Mouse (Mus musculus): ENCODE results near the gene Icam2.
"Not testable (repeated sequence)": the region's sequence is repeated elsewhere in the genome, so short reads cannot be mapped to it uniquely, and the experiment has no call there.

Gene Icam2

DNA sequence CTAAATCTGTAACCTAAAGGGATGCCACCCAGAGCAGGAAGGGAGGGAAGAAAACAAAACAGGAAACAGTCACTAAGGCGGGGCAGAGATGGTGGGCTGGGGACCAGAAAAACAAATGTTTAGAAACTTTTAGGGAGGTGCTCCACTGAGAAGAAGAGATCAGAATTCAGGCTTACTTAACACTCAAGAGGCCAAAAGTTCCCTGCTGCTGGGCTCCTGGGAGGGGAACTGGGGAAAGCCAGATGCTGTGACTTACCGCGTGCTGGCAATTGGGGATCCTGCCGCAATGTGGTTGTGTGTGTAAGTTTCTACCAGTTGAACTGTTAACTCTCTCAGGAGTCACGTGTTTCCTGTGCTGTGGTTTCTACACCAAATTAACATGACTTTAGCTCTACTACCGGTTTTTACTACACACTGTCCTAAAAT lies at the start of gene Icam2:
TSS of gene Icam2 (minus strand) at position 285 of the 426 bp plus-strand sequence.
- DNase-seq (ENCODE audit: extremely low read depth, insufficient read length, low spot score) = no peak

DNA sequence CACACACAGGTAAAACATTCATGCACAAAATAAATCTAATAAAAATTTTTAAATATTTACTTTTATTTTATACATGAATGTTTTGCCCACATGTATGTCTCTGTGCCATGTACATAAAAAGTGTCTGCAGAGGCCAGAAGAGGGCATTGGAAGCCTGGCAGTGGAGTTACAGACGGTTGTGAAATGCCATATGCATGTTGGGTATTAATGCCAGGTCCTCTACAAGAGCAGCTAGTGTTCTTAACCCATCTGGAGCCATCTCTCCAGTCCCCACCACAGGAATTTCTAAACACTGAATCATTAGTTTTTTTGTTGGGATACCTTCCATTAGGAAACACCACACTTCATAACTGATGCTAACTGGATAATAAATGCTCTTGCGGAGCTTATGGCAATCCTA lies 49.7 kb upstream of the Icam2 start:
- peak; percentile 60 for DNase-seq (ENCODE audit: extremely low read depth, insufficient read length, low spot score)

DNA sequence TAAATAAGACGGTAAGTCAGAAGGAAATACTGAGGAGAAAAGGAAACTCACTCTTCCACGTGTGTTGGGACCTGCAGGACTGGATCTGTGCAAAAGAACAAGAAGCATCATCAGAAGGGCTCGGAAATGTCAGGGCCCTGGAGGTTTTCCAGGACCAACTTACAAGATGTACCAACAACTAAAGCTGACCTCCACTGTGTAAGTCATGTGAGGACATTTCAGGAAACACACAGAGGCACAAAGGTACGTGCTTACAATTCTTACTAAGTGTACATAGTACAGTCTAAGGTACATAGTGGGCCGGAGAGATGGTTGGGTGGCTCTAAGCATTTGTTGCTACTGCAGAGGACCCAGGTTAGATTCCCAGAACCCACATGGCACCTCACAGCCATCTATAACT lies 49.2 kb upstream of the Icam2 start:
- no peak for DNase-seq (ENCODE audit: extremely low read depth, insufficient read length, low spot score)

DNA sequence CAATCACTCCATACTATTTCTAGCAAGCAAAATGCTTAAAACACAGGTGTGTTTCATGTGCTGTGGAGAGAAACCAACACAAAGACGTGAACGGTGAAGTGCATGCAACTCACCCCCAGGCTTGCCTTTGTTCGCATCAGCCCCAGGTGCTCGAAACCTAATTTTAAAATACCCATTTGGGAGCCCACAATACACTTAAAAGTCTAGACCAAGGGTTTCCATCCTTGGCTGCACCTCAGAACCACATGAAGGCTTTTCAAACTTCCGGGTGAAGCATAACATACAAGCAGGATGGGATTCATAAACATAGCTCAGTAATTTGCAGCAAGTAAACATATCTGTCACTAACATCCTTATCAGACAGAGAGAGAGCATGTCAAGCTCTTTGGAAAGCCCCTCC lies 42.5 kb upstream of the Icam2 start:
- DNase-seq (ENCODE audit: extremely low read depth, insufficient read length, low spot score) = no peak

DNA sequence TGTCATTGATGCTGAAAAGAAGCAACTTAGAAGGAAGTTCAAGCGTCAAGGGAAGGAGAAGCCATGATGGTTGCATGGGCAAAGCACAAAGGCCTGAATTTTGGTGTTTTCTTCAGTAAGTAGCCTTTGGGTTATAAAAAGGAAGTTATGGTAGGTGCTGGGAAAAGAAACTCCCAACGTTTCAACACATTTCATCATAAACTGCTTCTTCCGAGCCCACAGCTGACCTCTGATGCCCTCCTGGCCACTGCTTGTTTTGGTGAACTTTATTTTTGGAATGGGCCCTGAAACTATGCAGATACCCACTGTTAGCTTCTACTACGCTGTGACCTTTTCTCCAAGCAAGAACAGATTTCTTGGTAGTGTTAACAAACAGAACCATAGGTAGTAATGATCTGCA lies 41.8 kb upstream of the Icam2 start:
- no peak for DNase-seq (ENCODE audit: extremely low read depth, insufficient read length, low spot score)

DNA sequence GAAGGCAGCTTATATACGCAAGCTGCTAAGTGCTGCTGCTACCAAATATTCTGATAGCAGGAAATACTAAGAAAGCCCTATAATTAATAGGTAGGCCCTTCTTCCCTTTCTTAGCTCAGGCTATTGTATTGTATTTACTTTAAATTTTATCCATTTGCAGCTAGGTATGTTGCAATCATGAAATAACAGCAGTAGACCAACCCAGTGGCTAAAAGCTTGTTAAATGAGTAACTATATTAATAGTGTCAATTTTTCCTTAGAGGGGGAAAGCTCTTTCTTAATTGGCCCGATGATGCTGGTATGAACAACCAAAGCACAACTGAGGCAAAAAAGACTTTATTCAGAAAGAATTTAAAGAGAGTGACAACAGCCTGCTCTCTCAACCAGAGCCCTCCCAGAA lies 40.7 kb upstream of the Icam2 start:
- DNase-seq (ENCODE audit: extremely low read depth, insufficient read length, low spot score) = no peak

DNA sequence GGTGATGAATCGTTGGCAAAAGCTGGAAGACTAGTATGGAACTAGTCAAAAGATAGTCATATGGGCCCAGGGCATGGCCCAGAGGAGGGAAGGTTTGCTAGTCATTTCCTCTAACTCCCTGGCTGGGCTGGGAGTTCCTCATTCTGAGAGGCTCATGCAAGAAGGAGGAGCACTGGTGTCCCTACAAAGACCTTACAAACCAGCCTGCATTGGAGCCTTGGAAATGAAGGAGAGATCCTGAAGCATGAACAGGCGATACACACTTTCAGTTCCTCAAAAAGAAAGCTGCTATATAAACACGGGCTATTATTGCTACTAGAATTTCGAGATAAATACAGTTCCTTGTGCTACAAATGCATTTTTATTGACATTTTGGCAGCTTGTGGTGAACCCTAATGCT lies 40.2 kb upstream of the Icam2 start:
- DNase-seq (ENCODE audit: extremely low read depth, insufficient read length, low spot score) = no peak

DNA sequence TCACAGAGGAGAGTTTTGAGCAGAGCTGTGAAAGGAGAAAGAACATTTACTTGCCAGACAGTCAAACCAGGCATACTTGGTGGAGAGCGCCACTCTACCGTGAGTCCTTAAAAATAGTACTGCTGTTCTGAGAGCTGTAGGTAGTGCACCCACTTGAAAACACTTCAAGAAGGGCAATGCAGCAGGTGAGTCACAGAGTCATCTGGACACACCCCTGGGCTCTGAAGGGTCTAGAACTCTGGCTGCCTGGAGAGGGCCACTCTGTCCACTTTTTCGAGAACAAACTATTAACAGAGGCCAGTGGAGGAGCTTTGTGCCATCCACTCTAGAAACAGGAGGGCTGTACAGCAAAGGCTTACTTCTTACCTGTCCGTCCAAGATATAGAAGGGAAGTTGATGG lies 38.6 kb upstream of the Icam2 start:
- DNase-seq (ENCODE audit: extremely low read depth, insufficient read length, low spot score) = no peak

DNA sequence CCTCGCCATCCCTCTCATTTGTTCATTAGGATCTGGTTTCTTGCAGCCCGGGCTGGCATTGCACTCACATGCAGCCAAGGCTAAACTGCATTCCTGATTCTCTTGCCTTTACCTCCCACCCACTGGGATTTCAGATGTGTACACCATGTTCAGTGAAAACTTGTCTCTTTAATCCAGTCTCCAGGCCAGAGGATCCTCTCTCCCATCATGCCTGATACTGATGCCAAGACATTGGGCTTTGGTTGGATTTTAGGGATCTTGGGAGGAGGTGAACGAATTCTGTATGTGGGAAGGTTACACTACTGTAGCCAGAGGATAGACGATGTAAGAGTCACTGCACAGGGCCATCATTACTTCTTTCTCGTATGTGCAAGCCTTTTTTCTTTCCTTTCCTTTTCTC lies 37.3 kb upstream of the Icam2 start:
- no peak for DNase-seq (ENCODE audit: extremely low read depth, insufficient read length, low spot score)

DNA sequence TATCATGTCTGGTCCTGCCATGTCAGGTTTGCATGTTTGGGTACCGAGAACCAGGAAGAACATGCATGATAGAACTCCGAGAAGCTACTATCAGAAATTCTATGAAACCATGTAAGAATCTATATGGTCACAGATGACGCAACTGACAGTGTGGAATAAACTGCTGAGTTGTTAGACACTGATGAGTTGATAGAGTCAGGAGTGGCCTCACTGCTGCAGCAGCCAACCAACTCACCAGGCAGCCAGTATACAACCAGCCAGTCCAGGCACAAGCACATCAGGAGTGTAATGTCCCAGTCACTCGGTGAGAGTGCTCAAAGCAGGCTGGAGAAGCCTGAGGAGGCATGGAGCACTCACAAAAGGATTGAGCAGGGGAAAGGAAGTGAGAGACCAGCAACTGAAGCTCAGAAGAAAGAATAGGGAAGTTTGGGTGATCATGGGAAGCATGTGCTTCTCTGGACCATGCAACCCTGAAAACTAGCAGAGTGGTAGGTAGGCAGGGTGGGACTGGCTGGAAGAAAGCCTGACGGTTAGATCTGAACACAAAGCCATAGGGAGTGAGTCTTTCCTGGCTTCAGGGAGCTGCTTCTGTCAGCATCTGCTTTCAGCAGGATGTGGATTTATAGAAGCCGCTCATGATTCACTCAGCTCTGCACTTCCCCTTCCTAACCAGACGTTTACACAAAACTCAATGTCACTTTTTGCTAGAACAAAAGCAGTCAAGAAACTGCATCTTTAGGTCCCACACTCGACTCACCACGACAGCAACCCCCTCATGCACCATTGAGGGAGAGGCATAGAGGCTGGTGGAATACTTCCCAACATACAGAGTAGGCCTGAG lies 31.6 kb upstream of the Icam2 start:
- DNase-seq (ENCODE audit: extremely low read depth, insufficient read length, low spot score) = no peak

DNA sequence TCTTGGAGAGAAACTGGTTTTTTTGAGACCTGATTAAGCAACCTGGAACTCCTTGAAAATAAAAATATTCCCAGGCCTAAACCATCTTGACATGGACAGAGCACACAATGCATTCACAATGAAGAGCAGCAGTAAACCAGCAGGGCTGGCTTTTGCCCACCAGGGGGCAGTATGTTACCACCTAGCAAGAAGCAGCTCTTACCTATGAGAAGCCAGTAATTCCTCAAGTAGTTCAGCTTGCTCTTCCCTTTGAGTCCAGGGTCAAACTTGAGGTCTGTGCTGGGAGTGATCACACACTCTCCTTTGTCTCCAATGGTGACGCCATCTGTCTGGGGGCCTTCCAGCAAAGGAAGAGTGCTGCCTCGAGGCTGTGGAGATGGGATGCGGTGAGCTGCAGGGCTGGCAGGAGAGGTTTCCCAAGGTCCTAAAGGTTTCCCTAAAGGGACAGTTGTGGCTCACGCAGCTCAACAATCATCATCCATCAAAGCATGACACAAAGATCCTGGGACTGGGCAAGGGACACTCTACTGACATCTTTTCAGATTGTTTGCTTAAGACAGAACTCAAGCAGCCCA lies 30.8 kb upstream of the Icam2 start:
- peak; percentile 55 for DNase-seq (ENCODE audit: extremely low read depth, insufficient read length, low spot score)

DNA sequence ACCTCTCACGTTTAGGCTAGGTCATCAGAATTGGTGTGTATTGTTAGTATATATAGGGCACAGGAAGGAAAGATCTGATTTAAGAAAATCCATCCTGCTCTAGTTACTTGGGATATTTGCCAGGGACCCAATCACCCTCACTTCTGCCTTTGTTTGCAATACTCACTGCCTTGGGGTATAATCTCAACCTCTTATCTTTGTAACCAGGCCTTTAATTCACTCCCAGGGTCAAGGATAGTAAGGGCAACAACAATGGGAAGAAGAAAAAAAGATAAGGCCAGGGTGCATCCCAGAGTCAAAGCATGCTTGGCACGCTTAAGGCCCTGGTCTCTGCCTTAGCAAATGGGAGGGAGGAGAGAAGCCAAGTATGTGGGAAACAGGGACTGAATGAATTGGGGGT lies 30.0 kb upstream of the Icam2 start:
- no peak for DNase-seq (ENCODE audit: extremely low read depth, insufficient read length, low spot score)

DNA sequence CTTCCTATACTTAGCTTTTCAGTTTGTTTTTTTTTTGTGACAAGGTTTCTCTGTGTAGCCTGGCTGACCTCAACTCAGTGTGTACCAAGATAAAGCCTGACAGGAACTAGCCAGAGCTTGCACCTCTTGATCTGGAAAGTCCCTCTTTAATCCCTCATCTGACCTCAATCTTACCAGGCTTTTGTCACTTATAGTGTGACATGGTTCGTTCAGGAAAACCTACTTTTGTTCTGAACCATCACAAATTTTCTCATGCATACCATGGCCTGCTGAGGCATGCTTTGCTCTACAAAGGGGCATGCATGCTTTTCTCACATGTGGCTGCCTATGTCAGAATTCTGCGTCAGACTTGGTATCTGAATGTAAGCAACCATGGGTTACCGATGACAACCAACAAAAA lies 28.5 kb upstream of the Icam2 start:
- DNase-seq (ENCODE audit: extremely low read depth, insufficient read length, low spot score) = no peak

DNA sequence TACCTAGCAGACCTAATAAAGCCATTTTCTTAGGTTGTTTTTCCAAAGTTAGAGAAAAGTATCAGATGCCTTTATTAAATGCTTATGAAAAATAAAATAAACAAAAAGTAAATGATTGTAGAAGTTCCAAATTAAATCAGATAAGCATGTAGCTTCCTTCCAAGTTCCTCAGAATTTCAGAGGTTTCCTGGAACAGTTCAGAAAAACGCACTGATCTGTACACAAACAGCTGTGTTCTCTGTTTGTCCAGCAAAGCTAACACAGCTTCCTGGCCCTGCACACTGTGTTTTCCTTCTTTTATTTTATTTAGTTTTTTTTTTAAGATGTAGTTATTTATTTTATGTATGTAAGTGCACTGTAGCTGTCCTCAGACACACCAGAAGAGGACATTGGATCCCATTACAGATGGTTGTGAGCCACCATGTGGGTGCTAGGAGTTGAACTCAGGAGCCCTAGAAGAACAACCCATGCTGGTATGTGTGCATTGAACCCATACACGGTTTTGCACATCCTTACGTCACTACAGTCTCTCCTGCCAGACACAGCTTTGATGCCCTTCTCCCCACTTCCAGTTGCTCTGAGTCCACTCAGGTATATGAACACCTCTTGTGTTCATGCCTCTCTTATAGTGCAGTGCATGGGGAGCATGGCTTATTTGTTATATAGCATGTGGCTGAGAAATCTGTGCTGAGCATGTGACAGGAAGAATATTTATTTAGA lies 24.9 kb upstream of the Icam2 start:
- DNase-seq (ENCODE audit: extremely low read depth, insufficient read length, low spot score) = no peak

DNA sequence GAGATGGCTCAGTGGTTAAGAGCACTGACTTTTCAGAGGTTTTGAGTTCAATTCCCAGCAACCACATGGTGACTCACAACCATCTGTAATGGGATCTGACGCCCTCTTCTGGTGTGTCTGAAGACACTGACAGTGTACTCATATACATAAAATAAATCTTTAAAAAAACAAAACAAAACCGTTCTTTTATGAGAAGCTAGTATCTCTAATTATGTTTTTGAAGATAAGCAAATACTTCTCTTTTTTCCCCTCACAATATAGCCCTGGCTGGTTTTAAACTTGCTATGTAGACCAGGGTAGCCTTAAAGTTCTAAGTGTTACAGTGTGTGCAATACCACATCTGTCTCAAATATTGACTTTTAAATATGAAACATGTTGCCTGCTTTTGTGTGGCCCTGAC lies 23.3 kb upstream of the Icam2 start:
- DNase-seq (ENCODE audit: extremely low read depth, insufficient read length, low spot score) = no peak

DNA sequence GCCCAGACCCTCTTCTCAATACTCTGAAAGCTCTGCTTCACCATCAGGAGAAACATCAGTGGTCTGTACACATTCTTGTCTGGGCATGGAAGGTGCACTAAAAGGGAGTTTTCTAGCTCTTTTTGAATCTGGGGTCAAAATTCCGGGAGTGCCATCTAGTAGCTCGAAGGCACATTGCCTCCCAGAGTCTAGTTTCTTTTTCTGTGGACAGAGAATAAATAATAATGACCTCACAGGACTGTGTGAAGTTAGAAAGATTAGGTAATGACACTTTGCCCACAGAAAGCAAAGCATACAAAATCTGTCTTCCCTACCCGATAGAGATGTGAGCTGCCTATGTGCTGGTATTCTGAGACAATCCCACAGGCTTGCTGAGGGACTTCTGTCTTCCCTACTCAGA lies 22.6 kb upstream of the Icam2 start:
- DNase-seq (ENCODE audit: extremely low read depth, insufficient read length, low spot score) = no peak

DNA sequence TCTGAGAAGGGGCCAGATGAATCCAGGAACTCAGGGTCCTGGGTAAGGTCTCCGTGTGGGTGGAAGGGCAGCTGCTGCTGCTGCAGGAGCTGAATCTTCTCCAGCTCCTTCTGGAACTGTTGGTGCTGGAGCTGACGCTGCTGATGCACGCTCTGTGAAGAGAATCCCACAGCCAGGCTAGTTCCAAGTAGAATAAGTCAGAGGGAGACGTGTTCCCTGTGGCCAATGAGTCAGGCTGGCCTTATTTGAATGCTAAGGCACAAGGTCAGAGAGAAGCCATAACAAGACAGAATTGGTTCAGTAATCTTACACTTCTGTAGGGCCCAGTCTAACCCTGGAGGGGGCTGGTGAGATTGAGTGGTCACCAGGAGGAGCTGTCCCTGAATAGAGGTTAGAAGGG lies 22.1 kb upstream of the Icam2 start:
- no peak for DNase-seq (ENCODE audit: extremely low read depth, insufficient read length, low spot score)

DNA sequence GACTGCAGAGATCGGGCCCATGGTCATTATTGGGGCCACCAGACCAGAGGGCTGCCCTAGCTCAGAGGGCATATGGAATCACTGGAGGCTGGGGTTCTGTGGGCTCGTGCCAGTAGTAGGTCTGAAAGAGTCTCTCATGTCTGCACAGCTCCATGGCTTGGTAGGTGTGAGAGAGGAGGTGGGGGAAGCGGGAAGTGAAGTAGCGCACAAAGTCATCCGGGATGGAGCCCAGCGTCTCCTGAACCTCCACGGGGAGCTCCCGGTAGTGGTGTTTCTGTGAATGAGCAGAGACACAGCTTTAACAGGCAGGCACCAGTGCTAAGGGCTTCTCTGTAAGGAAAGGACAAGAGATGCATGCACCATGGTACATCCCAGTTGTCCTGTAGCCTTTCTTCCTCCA lies 10.6 kb upstream of the Icam2 start:
- DNase-seq (ENCODE audit: extremely low read depth, insufficient read length, low spot score) = no peak

DNA sequence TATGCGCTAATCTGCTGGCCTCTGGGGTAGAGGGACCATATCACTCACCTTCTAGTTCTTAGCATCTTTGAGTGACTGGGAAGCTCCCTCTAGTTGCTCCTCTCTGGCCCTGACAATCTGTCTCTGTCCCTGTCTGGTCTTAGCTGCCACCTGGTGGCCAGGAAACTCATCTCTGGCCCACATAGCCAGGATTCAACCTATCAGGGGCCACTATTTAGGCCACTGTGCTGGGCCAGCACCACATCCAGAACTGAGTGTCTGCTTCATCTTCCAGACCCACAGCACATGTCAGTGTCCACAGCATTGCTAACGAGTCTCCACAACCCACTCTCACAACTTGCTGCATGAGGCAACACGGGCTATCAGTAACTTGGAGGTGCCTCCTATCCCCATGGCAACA lies 9.8 kb upstream of the Icam2 start:
- no peak for DNase-seq (ENCODE audit: extremely low read depth, insufficient read length, low spot score)

DNA sequence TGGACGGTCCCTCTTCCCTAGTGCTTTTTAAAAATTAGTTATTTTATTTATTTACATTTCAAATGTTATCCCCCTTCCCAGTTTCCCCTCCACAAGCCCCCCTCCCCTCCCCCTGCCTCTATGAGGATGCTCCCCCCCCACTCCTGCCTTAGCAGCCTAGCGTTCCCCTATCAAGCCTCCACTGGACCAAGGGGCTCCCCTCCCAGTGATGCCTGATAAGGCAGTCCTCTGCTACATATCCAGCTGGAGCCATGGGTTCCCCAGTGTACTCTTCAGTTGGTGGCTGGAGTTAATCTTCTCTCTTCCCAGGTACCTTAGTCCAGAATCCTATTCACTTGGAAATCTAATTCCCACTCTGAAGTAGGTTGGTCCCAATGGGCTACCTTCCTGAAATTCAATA lies 6.2 kb upstream of the Icam2 start:
- not testable (repeated sequence) for DNase-seq (ENCODE audit: extremely low read depth, insufficient read length, low spot score)

DNA sequence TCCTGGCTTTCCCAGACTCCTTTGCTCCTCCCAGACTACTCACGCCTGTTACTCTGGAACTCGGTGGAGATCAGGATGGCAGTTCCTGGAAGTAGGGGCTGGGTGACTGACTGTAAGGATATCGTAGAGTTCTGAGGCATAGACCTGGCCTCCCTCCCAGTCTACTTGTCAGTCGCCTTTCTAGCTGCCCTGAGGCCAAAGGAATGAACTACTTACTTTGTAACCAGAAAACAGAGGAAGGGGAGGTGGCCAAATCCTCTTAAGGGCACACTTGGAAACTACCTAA lies 5.4 kb upstream of the Icam2 start:
- DNase-seq (ENCODE audit: extremely low read depth, insufficient read length, low spot score) = no peak
